Mouse (Mus musculus) intestine, postnatal 0 days (tissue): ENCODE measurements at regions not wholly inside any gene's neighbourhood (a gene's known extent, or its start where the extent isn't known, plus 50 kb on each side); places are given as distances from the start of the nearest gene placed in this dataset.
A peak's percentile ranks its signal among the peaks of the same experiment; 100 is the strongest.

Experiments
- ATAC-seq: fragments of 200-750 bp; cut with Nextera tagmentation; 2 replicates; pipeline ENCODE4 v1.8.0; 2017; ENCODE audit warnings: mild to moderate bottlenecking, moderate TSS enrichment, moderate library complexity
- H3K27ac ChIP-seq: fragments of 300-500 bp; sonication (generic); 2 replicates; pipeline ENCODE4 v1.5.1; 2014; ENCODE audit warnings: mild to moderate bottlenecking, low read depth, low read length, moderate library complexity
- H3K27me3 ChIP-seq: fragments of 300-500 bp; sonication (generic); replicated peaks from 2 replicates; pipeline ENCODE4 v1.6.1; 2014; ENCODE audit warnings: low read length, mixed read lengths; ENCODE audit not compliant: control insufficient read depth, insufficient read depth
- H3K36me3 ChIP-seq: fragments of 300-500 bp; sonication (generic); 2 replicates; pipeline ENCODE4 v1.6.1; 2014; ENCODE audit warnings: mild to moderate bottlenecking, moderate library complexity; ENCODE audit not compliant: control insufficient read depth, insufficient read depth
- H3K4me1 ChIP-seq: fragments of 300-500 bp; sonication (generic); replicated peaks from 2 replicates; pipeline ENCODE4 v1.6.1; 2014; ENCODE audit warnings: antibody characterized with exemption, low read length, mixed read lengths; ENCODE audit not compliant: control insufficient read depth, insufficient read depth
- H3K4me2 ChIP-seq: fragments of 300-500 bp; sonication (generic); replicated peaks from 2 replicates; pipeline ENCODE4 v1.6.1; 2014; ENCODE audit warnings: low read depth, mild to moderate bottlenecking, moderate library complexity
- H3K4me3 ChIP-seq: fragments of 300-500 bp; sonication (generic); 2 replicates; pipeline ENCODE4 v1.5.1; 2014; ENCODE audit warnings: low read depth, low read length
- H3K9ac ChIP-seq: fragments of 300-500 bp; sonication (generic); 2 replicates; pipeline ENCODE4 v1.6.1; 2014; ENCODE audit warnings: mild to moderate bottlenecking, low read depth, low read length
- H3K9me3 ChIP-seq: fragments of 300-500 bp; sonication (generic); 2 replicates; pipeline ENCODE4 v1.6.1; 2016; ENCODE audit warnings: mixed run types; ENCODE audit not compliant: control insufficient read depth
- CTCF ChIP-seq: sonication (generic); IDR thresholded peaks from 2 replicates; pipeline ENCODE4 v1.5.1; 2016; ENCODE audit warnings: low read depth, mild to moderate bottlenecking, control low read depth, antibody characterized with exemption, moderate library complexity
- WGBS: fragments of 180-500 bp; shearing (Covaris S2); extraction: QIAGEN DNeasy Blood & Tissue Kit; methylation state at CpG from one replicate; pipeline ENCODE4 v1.1.7; 2014; 5-methylcytosine and 5-hydroxymethylcytosine counted together

- TF ChIP-seq CTCF = no peak
- H3K27ac ChIP-seq = no peak overlapping the region
- H3K9me3 ChIP-seq = no peaks in the 10 kb centered on the region
- no peak overlapping the region for H3K4me2 ChIP-seq
- H3K36me3 ChIP-seq = no peaks in the 10 kb centered on the region
- no peak overlapping the region for H3K4me3 ChIP-seq
- no peak overlapping the region for H3K9ac ChIP-seq
- H3K27me3 ChIP-seq = no peaks in the 10 kb centered on the region
- no peaks in the 10 kb centered on the region for H3K4me1 ChIP-seq
- WGBS = 81% methylated on average over 9 of the region's 9 CpGs
- no peak for ATAC-seq
Measured at GRCm38 (mm10) chr2:163138688-163139385, 51.2 kb upstream of the Gtsf1l start.

- H3K36me3 ChIP-seq = no peaks in the 10 kb centered on the region
- no peaks in the 10 kb centered on the region for H3K27me3 ChIP-seq
- H3K9me3 ChIP-seq = no peaks in the 10 kb centered on the region
- 79% methylated on average over 10 of the region's 10 CpGs for WGBS
- H3K27ac ChIP-seq = no peak overlapping the region
- no peak overlapping the region for H3K4me3 ChIP-seq
- no peak overlapping the region for H3K4me2 ChIP-seq
- TF ChIP-seq CTCF = no peak
- no peak overlapping the region for H3K9ac ChIP-seq
- no peak for ATAC-seq
- H3K4me1 ChIP-seq = no peaks in the 10 kb centered on the region
Measured at GRCm38 (mm10) chr2:163142762-163143388, 55.2 kb upstream of the Gtsf1l start.

DNA sequence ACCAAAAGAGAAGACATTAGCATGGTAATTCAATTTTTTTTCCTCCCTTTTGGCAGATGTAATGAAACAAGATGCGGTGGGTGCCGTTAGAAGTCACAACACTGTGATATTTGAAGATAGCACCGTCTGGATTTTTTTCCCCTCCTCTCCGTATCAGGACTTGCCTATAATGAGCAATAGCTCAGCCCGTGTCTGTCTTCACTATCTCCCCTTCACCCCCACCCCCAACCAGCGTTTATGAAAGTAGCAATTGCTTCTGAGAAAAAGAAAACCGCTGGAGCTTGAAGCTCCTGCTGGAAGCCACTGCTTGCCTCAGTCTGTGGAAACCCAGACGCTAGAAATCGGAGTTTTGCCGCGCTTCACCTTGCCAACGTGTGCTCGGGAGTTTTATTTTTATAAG, 55.8 kb upstream of the Gtsf1l start:
- ATAC-seq = no peak
- Histone ChIP-seq H3K4me1 (no peaks in the 10 kb centered on the region), H3K9ac (no peak overlapping the region), H3K27me3 (no peaks in the 10 kb centered on the region), H3K36me3 (no peaks in the 10 kb centered on the region), H3K4me3 (no peak overlapping the region), H3K27ac (no peak overlapping the region), H3K9me3 (no peaks in the 10 kb centered on the region), H3K4me2 (no peak overlapping the region)
- WGBS = 58% methylated on average over 13 of the region's 13 CpGs
- TF ChIP-seq CTCF = no peak

DNA sequence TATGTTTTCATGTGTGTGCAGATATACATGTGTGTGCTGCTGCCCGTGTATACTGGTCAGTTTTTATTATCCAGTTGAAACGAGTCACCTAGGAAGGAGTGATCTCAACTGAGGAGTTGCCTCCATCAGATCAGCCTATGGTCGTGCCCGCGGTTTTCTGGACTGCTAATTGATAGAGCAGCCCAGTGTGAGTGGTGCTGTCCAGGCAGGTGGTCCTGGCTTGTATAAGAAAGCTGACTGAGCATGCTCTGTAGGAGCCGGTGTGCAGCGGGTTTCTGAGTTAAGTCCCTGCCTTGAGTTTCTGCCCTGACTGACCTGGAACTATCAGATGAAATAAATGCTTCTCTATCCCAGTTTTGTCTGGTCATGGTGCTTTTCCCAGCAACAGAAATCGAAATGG, 56.9 kb upstream of the Tox2 start:
- Histone ChIP-seq H3K36me3 (no peaks in the 10 kb centered on the region), H3K4me1 (no peaks in the 10 kb centered on the region), H3K9me3 (no peaks in the 10 kb centered on the region), H3K27ac (no peak overlapping the region), H3K4me2 (no peak overlapping the region), H3K27me3 (no peaks in the 10 kb centered on the region), H3K9ac (no peak overlapping the region), H3K4me3 (no peak overlapping the region)
- no peak for TF ChIP-seq CTCF
- 84% methylated on average over 8 of the region's 8 CpGs for WGBS
- ATAC-seq = no peak

DNA sequence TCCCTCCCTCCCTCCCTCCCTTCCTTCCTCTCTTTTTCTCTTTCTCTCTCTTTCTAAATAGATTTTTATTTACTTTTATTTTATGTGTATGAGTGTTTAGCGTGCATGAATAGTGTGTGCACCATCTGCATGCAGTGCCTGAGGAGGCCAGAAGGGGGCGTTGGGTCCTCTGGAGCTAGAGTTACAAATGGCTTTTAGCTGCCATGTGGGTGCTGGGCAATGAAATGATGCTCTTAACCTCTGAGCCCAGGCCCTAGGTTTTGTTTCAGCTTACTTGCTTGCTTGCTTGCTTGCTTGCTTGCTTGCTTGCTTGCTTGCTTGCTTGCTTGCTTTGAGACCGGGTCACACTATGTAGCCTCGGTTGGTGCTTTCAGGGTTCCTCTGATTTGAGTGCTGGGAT, 56.4 kb upstream of the Tox2 start:
- Histone ChIP-seq H3K36me3 (no peaks in the 10 kb centered on the region), H3K9ac (no peak overlapping the region), H3K4me1 (no peaks in the 10 kb centered on the region), H3K4me3 (no peak overlapping the region), H3K27ac (no peak overlapping the region), H3K27me3 (no peaks in the 10 kb centered on the region), H3K4me2 (no peak overlapping the region), H3K9me3 (no peaks in the 10 kb centered on the region)
- ATAC-seq = no peak
- peak; percentile 25; the same call in 1 of the 2 replicates for TF ChIP-seq CTCF
- 78% methylated on average over 4 of the region's 4 CpGs for WGBS

GRCm38 (mm10) chr2:163147381-163147780, 55.5 kb upstream of the Tox2 start:
- ATAC-seq = no peak
- Histone ChIP-seq H3K27ac (no peak overlapping the region), H3K4me1 (no peaks in the 10 kb centered on the region), H3K27me3 (no peaks in the 10 kb centered on the region), H3K9me3 (no peaks in the 10 kb centered on the region), H3K4me2 (no peak overlapping the region), H3K36me3 (no peaks in the 10 kb centered on the region), H3K4me3 (no peak overlapping the region), H3K9ac (no peak overlapping the region)
- TF ChIP-seq CTCF = no peak
- 64% methylated on average over 4 of the region's 4 CpGs for WGBS
